8 mouse cellular contexts compared by ENCODE assay signal in genomic region chr14:27182646-27183438, GRCm38 (mm10).
DNase-seq lines count a peak whose midpoint lies in the region; ATAC-seq and TF ChIP-seq lines count a peak whose summit lies in the region.
"Had no signal": no experiment of that assay in that cellular context is flagged by ENCODE, and none has a peak within 500 bp of the region (broad histone marks: within the 10 kb centered on the region; RNA-seq: fewer than 3 reads in every experiment).

No protein-coding gene starts in this region.

- H3K4me1 ChIP-seq in kidney, postnatal 0 days (replicated peaks; ENCODE audit: insufficient read depth, low read length), result 0 out of 2 replicates have a peak, but pooled peaks cover 5% of the 10 kb centered on the region
- H3K4me1 ChIP-seq in embryonic facial prominence, embryonic 12.5 days, result peaks cover 16% of the 10 kb centered on the region
- peaks cover 10% of the 10 kb centered on the region; the same call in 1 of the 2 replicates for H3K4me1 ChIP-seq in liver, postnatal 0 days (ENCODE audit: insufficient read depth)

- no peak overlapping the region for H3K9ac ChIP-seq in kidney, postnatal 0 days (ENCODE audit: low read depth, low read length)
- no peak overlapping the region; the same call in 1 of the 2 replicates for H3K9ac ChIP-seq in embryonic facial prominence, embryonic 12.5 days
- H3K9ac ChIP-seq in liver, postnatal 0 days (replicated peaks), result no peak overlapping the region

- peak; percentile 38; the same call in 1 of the 2 replicates for ATAC-seq in kidney, postnatal 0 days (replicated peaks; ENCODE audit: low FRiP score, low read depth)
- peak; percentile 77 for ATAC-seq in embryonic facial prominence, embryonic 12.5 days (ENCODE audit: insufficient number of reproducible peaks, insufficient read depth, low FRiP score, low TSS enrichment)
- ATAC-seq in liver, postnatal 0 days, result no peak
- ATAC-seq: inflammation-experienced regulatory T-cells, adult 6 months had no signal

- no peak for TF ChIP-seq EP300 in liver, postnatal 0 days (IDR thresholded peaks at IDR 0.05; ENCODE audit: low read depth)

- no peaks in the 10 kb centered on the region for H3K36me3 ChIP-seq in kidney, postnatal 0 days (ENCODE audit: insufficient read depth, low read length)
- no peaks in the 10 kb centered on the region for H3K36me3 ChIP-seq in embryonic facial prominence, embryonic 12.5 days
- no peaks in the 10 kb centered on the region for H3K36me3 ChIP-seq in liver, postnatal 0 days (replicated peaks; ENCODE audit: insufficient read depth, low read length)

- no peak for TF ChIP-seq CTCF in kidney, postnatal 0 days (IDR thresholded peaks at IDR 0.05; ENCODE audit: low read depth)
- TF ChIP-seq CTCF in liver, postnatal 0 days (IDR thresholded peaks at IDR 0.05; ENCODE audit: low read depth), result no peak

- DNase-seq in kidney, postnatal 0 days (ENCODE audit: low spot score), result no peak
- no peak for DNase-seq in kidney, adult 18-20 months
- peak; percentile 28 for DNase-seq in cerebellum, adult 8-10 months
- no peak for DNase-seq in liver, postnatal 0 days
- DNase-seq in thymus, postnatal 4 days, result no peak
- DNase-seq in left cerebral cortex, adult 18-20 months (ENCODE audit: low spot score in 2 of 2), result no peak

- H3K4me2 ChIP-seq in kidney, postnatal 0 days (ENCODE audit: low read length), result no peak overlapping the region
- no peak overlapping the region for H3K4me2 ChIP-seq in embryonic facial prominence, embryonic 12.5 days (replicated peaks)
- H3K4me2 ChIP-seq in liver, postnatal 0 days (ENCODE audit: low read depth, low read length), result no peak overlapping the region

- H3K27ac ChIP-seq in kidney, postnatal 0 days, result no peak overlapping the region
- H3K27ac ChIP-seq in embryonic facial prominence, embryonic 12.5 days, result no peak overlapping the region
- 0 out of 2 replicates have a peak overlapping the region, but pooled peaks have one; percentile 12 for H3K27ac ChIP-seq in liver, postnatal 0 days (ENCODE audit: low read depth)

- no peaks in the 10 kb centered on the region for H3K9me3 ChIP-seq in kidney, postnatal 0 days (replicated peaks; ENCODE audit: low read length)
- H3K9me3 ChIP-seq in embryonic facial prominence, embryonic 12.5 days, result no peaks in the 10 kb centered on the region
- H3K9me3 ChIP-seq in liver, postnatal 0 days (ENCODE audit: low read length), result no peaks in the 10 kb centered on the region

- no peak overlapping the region for H3K4me3 ChIP-seq in kidney, postnatal 0 days (replicated peaks; ENCODE audit: low read depth, low read length)
- H3K4me3 ChIP-seq in embryonic facial prominence, embryonic 12.5 days, result no peak overlapping the region
- no peak overlapping the region for H3K4me3 ChIP-seq in liver, postnatal 0 days (ENCODE audit: low read depth, low read length)

- H3K27me3 ChIP-seq in kidney, postnatal 0 days (ENCODE audit: insufficient read depth, low read length), result no peaks in the 10 kb centered on the region
- no peaks in the 10 kb centered on the region; the same call in 1 of the 2 replicates for H3K27me3 ChIP-seq in embryonic facial prominence, embryonic 12.5 days
- H3K27me3 ChIP-seq in liver, postnatal 0 days (ENCODE audit: insufficient read depth, low read length), result no peaks in the 10 kb centered on the region

- 62% methylated on average over 11 of the region's 11 CpGs for WGBS in kidney, postnatal 0 days
- 61% methylated on average over 11 of the region's 11 CpGs for WGBS in embryonic facial prominence, embryonic 12.5 days
- 56% methylated on average over 11 of the region's 11 CpGs for WGBS in liver, postnatal 0 days (ENCODE audit: insufficient replicate concordance)
